Mouse (Mus musculus): ENCODE results near the gene Gabbr2.

The Gabbr2 gene
- long read RNA-seq, experiment 1, partial matches to known transcripts, result 0 of 1 reads
- long read RNA-seq, experiment 1, other reads (novel, unspliced or antisense), result 1 of 1 reads
- long read RNA-seq, experiment 2, partial matches to known transcripts, result 0 of 1 reads
- long read RNA-seq, experiment 2, other reads (novel, unspliced or antisense), result 1 of 1 reads

GRCm38 (mm10) chr4:46991016-46991958 is at the start of gene Gabbr2:
Gabbr2 (minus strand) TSS chr4:46991873.
- intact Hi-C loops (cut with DNase I), result no loop called here

GRCm38 (mm10) chr4:47039586-47039985 is 47.9 kb upstream of the Gabbr2 start:
- intact Hi-C loops (cut with DNase I), result loop anchor here (5.0 kb wide), 1 partner anchor 432 kb away; no protein-coding TSS in a partner anchor

GRCm38 (mm10) chr4:47037321-47037657 is 45.6 kb upstream of the Gabbr2 start:
- intact Hi-C loops (cut with DNase I), result loop anchor here (2.0 to 5.0 kb wide), 2 partner anchors 348 to 430 kb away; no protein-coding TSS in a partner anchor

GRCm38 (mm10) chr4:47036486-47037320 is 45.0 kb upstream of the Gabbr2 start:
- intact Hi-C loops (cut with DNase I), result loop anchor here (2.0 to 5.0 kb wide), 2 partner anchors 348 to 429 kb away; no protein-coding TSS in a partner anchor

- intact Hi-C loops (cut with DNase I), result loop anchor here (5.0 kb wide), 1 partner anchor 428 kb away; no protein-coding TSS in a partner anchor
Measured at GRCm38 (mm10) chr4:47035536-47035935, 43.9 kb upstream of the Gabbr2 start.

- intact Hi-C loops (cut with DNase I), result no loop called here
Measured at GRCm38 (mm10) chr4:47032171-47032570, 40.5 kb upstream of the Gabbr2 start.

- intact Hi-C loops (cut with DNase I), result no loop called here
Measured at GRCm38 (mm10) chr4:47028791-47029190, 37.1 kb upstream of the Gabbr2 start.

GRCm38 (mm10) chr4:47023949-47024348 is 32.3 kb upstream of the Gabbr2 start:
- intact Hi-C loops (cut with DNase I), result no loop called here

- intact Hi-C loops (cut with DNase I), result no loop called here
Measured at GRCm38 (mm10) chr4:47022804-47023603, 31.3 kb upstream of the Gabbr2 start.

- intact Hi-C loops (cut with DNase I), result loop anchor here (2.0 kb wide), 1 partner anchor 332 kb away; no protein-coding TSS in a partner anchor
Measured at GRCm38 (mm10) chr4:47020563-47020962, 28.9 kb upstream of the Gabbr2 start.

GRCm38 (mm10) chr4:47015156-47015555 is 23.5 kb upstream of the Gabbr2 start:
- intact Hi-C loops (cut with DNase I), result no loop called here

- intact Hi-C loops (cut with DNase I), result no loop called here
Measured at GRCm38 (mm10) chr4:47012476-47012875, 20.8 kb upstream of the Gabbr2 start.

GRCm38 (mm10) chr4:47010400-47011231 is 18.9 kb upstream of the Gabbr2 start:
- intact Hi-C loops (cut with DNase I), result no loop called here

- intact Hi-C loops (cut with DNase I), result no loop called here
Measured at GRCm38 (mm10) chr4:47000626-47001395, 9.1 kb upstream of the Gabbr2 start.

- intact Hi-C loops (cut with DNase I), result no loop called here
Measured at GRCm38 (mm10) chr4:46997969-46998368, 6.3 kb upstream of the Gabbr2 start.

- intact Hi-C loops (cut with DNase I), result no loop called here
Measured at GRCm38 (mm10) chr4:46992827-46993473, 1.3 kb upstream of the Gabbr2 start.

- intact Hi-C loops (cut with DNase I), result no loop called here
Measured at GRCm38 (mm10) chr4:46991959-46992316, 265 bp upstream of the Gabbr2 start.

- intact Hi-C loops (cut with DNase I), result no loop called here
Measured at GRCm38 (mm10) chr4:46990281-46991015, 1.2 kb downstream of the Gabbr2 start.
